ENCODE assay signal across 21 mouse cellular contexts in the genomic region with DNA sequence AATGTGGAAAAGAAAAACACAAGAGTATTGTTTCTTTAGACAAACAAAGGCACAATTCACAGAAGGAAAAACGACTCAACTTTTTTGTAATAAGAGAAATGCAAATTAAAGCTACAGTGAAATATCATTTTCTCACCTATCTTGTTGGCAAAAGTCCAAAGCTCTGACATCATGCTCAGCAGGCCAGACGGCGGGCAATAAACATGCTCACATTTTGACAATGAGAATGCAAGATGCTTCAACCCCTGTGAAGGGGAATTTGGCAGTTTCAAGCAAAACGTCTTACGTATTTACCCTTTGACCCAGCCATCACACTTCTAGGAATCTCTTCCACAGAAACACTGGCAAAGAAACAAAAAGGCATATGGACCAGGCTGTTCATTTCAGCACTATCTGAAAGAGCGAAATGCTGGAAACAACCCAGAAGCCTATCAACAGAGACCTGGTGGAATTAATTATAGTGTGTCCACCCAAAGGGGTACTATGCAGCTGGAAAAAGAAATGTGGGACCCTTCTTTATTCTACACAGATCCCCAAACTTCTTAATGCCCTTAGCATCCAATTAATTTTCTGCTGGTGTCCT.
DNase-seq lines count a peak whose midpoint lies in the region; ATAC-seq lines count a peak whose summit lies in the region.
"Had no signal": no experiment of that assay in that cellular context is flagged by ENCODE, and none has a peak within 500 bp of the region (broad histone marks: within the 10 kb centered on the region; RNA-seq: fewer than 3 reads in every experiment).

No protein-coding gene starts in this region.

- ATAC-seq in cerebellum, adult (ENCODE audit: insufficient number of reproducible peaks, low FRiP score, low TSS enrichment) = no peak
- peak; percentile 91 for ATAC-seq in forebrain, embryonic 15.5 days (replicated peaks)
- ATAC-seq in forebrain, embryonic 11.5 days (replicated peaks; ENCODE audit: low FRiP score) = no peak
- ATAC-seq in midbrain, embryonic 14.5 days (ENCODE audit: low FRiP score, low TSS enrichment) = no peak

- 0 out of 2 replicates have a peak, but pooled peaks cover 5% of the 10 kb centered on the region for H3K4me1 ChIP-seq in forebrain, embryonic 15.5 days
- no peaks in the 10 kb centered on the region for H3K4me1 ChIP-seq in forebrain, embryonic 11.5 days (replicated peaks; ENCODE audit: control insufficient read depth, insufficient read depth, low read length)
- H3K4me1 ChIP-seq in midbrain, embryonic 14.5 days (ENCODE audit: control insufficient read depth, insufficient read depth, low read length) = no peaks in the 10 kb centered on the region
- H3K4me1 ChIP-seq in midbrain, embryonic 10.5 days = no peaks in the 10 kb centered on the region
- H3K4me1 ChIP-seq: embryonic facial prominence, embryonic 13.5 days; hindbrain, embryonic 12.5 days; kidney, embryonic 15.5 days; limb, embryonic 10.5 days; liver, embryonic 15.5 days; stomach, embryonic 15.5 days had no signal

- no peaks in the 10 kb centered on the region for H3K9me3 ChIP-seq in forebrain, embryonic 15.5 days
- no peaks in the 10 kb centered on the region for H3K9me3 ChIP-seq in forebrain, embryonic 11.5 days (ENCODE audit: control insufficient read depth, low read length)
- H3K9me3 ChIP-seq in midbrain, embryonic 14.5 days (ENCODE audit: control insufficient read depth, low read length) = no peaks in the 10 kb centered on the region
- H3K9me3 ChIP-seq in midbrain, embryonic 10.5 days (replicated peaks) = no peaks in the 10 kb centered on the region
- H3K9me3 ChIP-seq: embryonic facial prominence, embryonic 13.5 days; hindbrain, embryonic 12.5 days; kidney, embryonic 15.5 days; limb, embryonic 10.5 days; liver, embryonic 15.5 days; stomach, embryonic 15.5 days had no signal

- H3K4me2 ChIP-seq in forebrain, embryonic 15.5 days (replicated peaks) = no peak overlapping the region
- no peak overlapping the region for H3K4me2 ChIP-seq in forebrain, embryonic 11.5 days (ENCODE audit: low read depth, low read length, severe bottlenecking)
- no peak overlapping the region for H3K4me2 ChIP-seq in midbrain, embryonic 14.5 days (ENCODE audit: low read length)
- H3K4me2 ChIP-seq: embryonic facial prominence, embryonic 13.5 days; heart, embryonic 11.5 days; hindbrain, embryonic 12.5 days; kidney, embryonic 15.5 days; liver, embryonic 15.5 days; stomach, embryonic 15.5 days had no signal

- H3K27ac ChIP-seq in forebrain, embryonic 15.5 days (replicated peaks) = no peak overlapping the region
- no peak overlapping the region for H3K27ac ChIP-seq in forebrain, embryonic 11.5 days (ENCODE audit: low read depth, low read length)
- H3K27ac ChIP-seq in midbrain, embryonic 14.5 days (replicated peaks; ENCODE audit: low read depth, low read length) = no peak overlapping the region
- no peak overlapping the region for H3K27ac ChIP-seq in midbrain, embryonic 10.5 days (replicated peaks)
- H3K27ac ChIP-seq: embryonic facial prominence, embryonic 13.5 days; hindbrain, embryonic 12.5 days; kidney, embryonic 15.5 days; left cerebral cortex, adult 2 months; limb, embryonic 10.5 days; liver, embryonic 15.5 days; macrophage; stomach, embryonic 15.5 days had no signal

- H3K4me3 ChIP-seq in forebrain, embryonic 15.5 days = no peak overlapping the region
- no peak overlapping the region for H3K4me3 ChIP-seq in forebrain, embryonic 11.5 days (ENCODE audit: low read depth, low read length)
- no peak overlapping the region for H3K4me3 ChIP-seq in midbrain, embryonic 14.5 days (replicated peaks; ENCODE audit: low read depth, low read length)
- H3K4me3 ChIP-seq in midbrain, embryonic 10.5 days = no peak overlapping the region
- H3K4me3 ChIP-seq: embryonic facial prominence, embryonic 13.5 days; hindbrain, embryonic 12.5 days; kidney, embryonic 15.5 days; left cerebral cortex, adult 2 months; limb, embryonic 10.5 days; liver, embryonic 15.5 days; stomach, embryonic 15.5 days had no signal

- H3K27me3 ChIP-seq in forebrain, embryonic 15.5 days = no peaks in the 10 kb centered on the region
- no peaks in the 10 kb centered on the region for H3K27me3 ChIP-seq in forebrain, embryonic 11.5 days (ENCODE audit: control insufficient read depth, insufficient read depth, low read length)
- H3K27me3 ChIP-seq in midbrain, embryonic 14.5 days (ENCODE audit: control insufficient read depth, insufficient read depth, low read length) = no peaks in the 10 kb centered on the region
- no peaks in the 10 kb centered on the region for H3K27me3 ChIP-seq in midbrain, embryonic 10.5 days (ENCODE audit: low read depth, poor library complexity, severe bottlenecking)
- H3K27me3 ChIP-seq: embryonic facial prominence, embryonic 13.5 days; hindbrain, embryonic 12.5 days; kidney, embryonic 15.5 days; liver, embryonic 15.5 days; stomach, embryonic 15.5 days had no signal

- H3K36me3 ChIP-seq in forebrain, embryonic 15.5 days = no peaks in the 10 kb centered on the region
- no peaks in the 10 kb centered on the region for H3K36me3 ChIP-seq in forebrain, embryonic 11.5 days (ENCODE audit: control insufficient read depth, insufficient read depth, low read length)
- no peaks in the 10 kb centered on the region for H3K36me3 ChIP-seq in midbrain, embryonic 14.5 days (ENCODE audit: control insufficient read depth, insufficient read depth, low read length)
- no peaks in the 10 kb centered on the region for H3K36me3 ChIP-seq in midbrain, embryonic 10.5 days
- H3K36me3 ChIP-seq: embryonic facial prominence, embryonic 13.5 days; hindbrain, embryonic 12.5 days; kidney, embryonic 15.5 days; limb, embryonic 10.5 days; liver, embryonic 15.5 days; stomach, embryonic 15.5 days had no signal

- DNase-seq in cerebellum, postnatal 14 days = peak; percentile 70
- no peak for DNase-seq in forebrain, embryonic 11.5 days (ENCODE audit: low spot score)
- DNase-seq in midbrain, embryonic 14.5 days = peak; percentile 8
- no peak for DNase-seq in midbrain, embryonic 10.5 days (ENCODE audit: low spot score)
- no peak for DNase-seq in kidney, postnatal 14 days
- DNase-seq: adrenal gland, postnatal 25 days; kidney, adult 11 months; kidney, postnatal 4 days; liver; thymus, postnatal 25 days had no signal

- H3K9ac ChIP-seq in forebrain, embryonic 15.5 days (replicated peaks) = no peak overlapping the region
- no peak overlapping the region for H3K9ac ChIP-seq in forebrain, embryonic 11.5 days (ENCODE audit: low read length)
- H3K9ac ChIP-seq in midbrain, embryonic 14.5 days (replicated peaks; ENCODE audit: low read length) = no peak overlapping the region
- H3K9ac ChIP-seq: embryonic facial prominence, embryonic 13.5 days; hindbrain, embryonic 12.5 days; kidney, embryonic 15.5 days; liver, embryonic 15.5 days; stomach, embryonic 15.5 days had no signal

- WGBS in forebrain, embryonic 15.5 days = 35% methylated on average over 6 of the region's 6 CpGs
- WGBS in forebrain, embryonic 11.5 days = 73% methylated on average over 6 of the region's 6 CpGs
- 77% methylated on average over 6 of the region's 6 CpGs for WGBS in midbrain, embryonic 14.5 days
- 85% methylated on average over 6 of the region's 6 CpGs for WGBS in midbrain, embryonic 10.5 days

Comparison
In these comparisons a context has a peak if more than half of its experiments do, and no peak if none do; other contexts are left out.
1. DNase-seq: peak in cerebellum, postnatal 14 days (2 of 2) and midbrain, embryonic 14.5 days (single experiment); none in forebrain, embryonic 11.5 days (single experiment), midbrain, embryonic 10.5 days (single experiment) and kidney, postnatal 14 days (single experiment).